Mouse (Mus musculus) CD4-positive helper T cell, adult 2 months (primary cell): ENCODE measurements around the gene Babam2.
"Not testable (repeated sequence)": the region's sequence is repeated elsewhere in the genome, so short reads cannot be mapped to it uniquely, and the experiment has no call there.

Experiments used
- DNase-seq: peaks from one replicate; pipeline ENCODE4 v3.0.0-alpha.2; 2012; ENCODE audit warnings: low read depth, missing footprints, low spot score

Babam2 gene

DNA sequence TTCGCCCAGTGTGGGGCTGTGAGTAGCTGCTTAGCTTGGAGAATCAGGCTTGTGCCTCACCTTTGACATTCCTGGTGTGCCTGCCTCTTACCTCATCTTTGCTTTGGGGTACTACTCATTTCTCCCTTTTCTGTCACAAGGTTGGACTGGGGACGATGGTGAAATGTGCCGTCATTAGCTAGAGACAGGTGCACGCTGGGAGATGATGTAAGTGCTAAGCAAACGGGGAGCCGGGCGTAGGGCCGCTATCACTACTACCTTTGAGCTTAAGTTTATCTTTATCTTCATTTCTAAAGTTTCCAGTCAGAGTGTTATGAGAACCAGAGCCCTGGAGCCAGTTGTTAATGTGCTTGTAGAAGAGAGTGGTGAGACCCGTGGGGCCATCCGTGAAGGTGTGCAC lies 131.3 kb downstream of the Babam2 start:
- no peak for DNase-seq

GRCm38 (mm10) chr5:31829588-31829987 lies 132.1 kb downstream of the Babam2 start:
- DNase-seq: no peak

DNA sequence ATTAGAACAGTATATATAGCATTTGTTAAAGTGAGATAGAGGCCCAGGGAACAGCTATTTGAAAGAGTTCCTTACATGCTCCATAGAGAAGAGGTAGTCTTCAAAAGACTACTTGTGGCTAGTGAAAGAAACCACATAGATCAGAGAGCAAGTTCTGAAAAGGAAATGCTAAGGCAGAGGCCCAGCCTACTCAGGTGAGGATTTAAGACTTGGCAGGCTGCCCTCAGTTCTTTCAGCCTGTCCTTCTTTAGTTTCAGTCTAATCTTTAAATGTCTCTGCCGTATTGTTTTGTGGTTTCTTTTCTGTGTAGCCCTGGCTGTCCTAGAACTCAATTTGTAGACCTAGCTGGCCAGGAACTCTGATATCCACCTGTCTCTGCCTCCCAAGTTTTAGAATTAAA lies 134.1 kb downstream of the Babam2 start:
- DNase-seq: peak; percentile 72

- no peak for DNase-seq
Observed at GRCm38 (mm10) chr5:31835691-31836090, 138.2 kb downstream of the Babam2 start.

- no peak for DNase-seq
Observed at GRCm38 (mm10) chr5:31839973-31840372, 142.5 kb downstream of the Babam2 start.

DNA sequence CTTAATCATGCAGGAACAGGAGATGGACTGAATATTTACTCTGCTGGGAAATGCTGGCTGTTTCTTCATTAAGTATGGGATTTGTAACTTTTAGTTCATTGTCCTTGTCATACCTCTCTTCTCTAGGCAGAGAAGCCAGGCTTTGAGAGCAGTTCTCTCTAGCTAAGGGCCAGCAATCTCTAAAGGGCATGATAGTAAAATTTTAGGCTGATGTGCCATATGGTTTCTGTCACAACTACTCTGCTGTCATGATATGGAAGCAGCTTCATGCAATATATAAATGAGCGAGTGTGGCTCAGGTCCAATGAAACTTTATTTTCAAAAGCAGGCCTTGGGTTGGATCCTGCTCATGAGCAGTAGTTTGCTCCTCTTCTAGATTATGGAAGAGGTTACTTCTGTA lies 142.9 kb downstream of the Babam2 start:
- no peak for DNase-seq

- no peak for DNase-seq
Observed at GRCm38 (mm10) chr5:31844856-31845255, 147.4 kb downstream of the Babam2 start.

GRCm38 (mm10) chr5:31846971-31847370 lies 149.5 kb downstream of the Babam2 start:
- no peak for DNase-seq

DNA sequence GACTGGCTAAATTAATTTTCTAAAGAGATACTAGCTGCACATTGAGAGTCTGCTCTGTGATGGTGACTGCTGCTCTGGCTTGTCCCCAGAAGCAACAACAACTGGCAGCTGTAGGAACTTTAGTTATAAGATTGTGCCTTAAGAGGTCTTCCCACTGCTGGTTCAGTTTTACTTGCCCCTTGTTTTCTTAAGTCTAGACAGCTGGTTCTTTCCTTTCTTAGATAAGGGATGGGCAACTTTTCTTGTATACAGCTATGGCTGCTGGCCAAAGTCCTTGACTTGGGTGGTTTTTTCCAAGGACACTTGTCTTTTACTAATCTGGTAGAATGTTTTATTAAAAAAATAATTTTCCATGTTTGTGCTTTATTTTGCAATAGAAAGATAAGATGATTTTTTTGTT lies 151.5 kb downstream of the Babam2 start:
- no peak for DNase-seq

DNA sequence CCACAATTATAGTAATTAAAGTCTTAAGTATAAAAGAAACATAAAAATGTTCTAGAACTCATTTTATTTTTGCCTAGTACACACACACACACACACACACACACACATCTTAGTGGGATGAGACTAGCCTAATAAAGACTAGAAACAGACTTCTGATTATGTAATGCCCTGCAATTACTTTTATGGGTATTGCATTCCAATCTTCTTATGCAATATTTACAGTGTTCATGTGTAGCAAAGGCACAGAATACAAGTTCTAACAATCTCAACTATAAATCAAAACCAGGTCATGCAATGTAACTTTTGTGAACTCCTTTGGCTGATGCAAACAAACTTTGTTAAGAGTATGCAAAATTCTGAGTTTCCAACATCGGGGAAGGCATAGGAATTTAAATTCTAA lies 155.3 kb downstream of the Babam2 start:
- DNase-seq: no peak

- DNase-seq: no peak
Observed at GRCm38 (mm10) chr5:31853831-31854230, 156.3 kb downstream of the Babam2 start.

DNA sequence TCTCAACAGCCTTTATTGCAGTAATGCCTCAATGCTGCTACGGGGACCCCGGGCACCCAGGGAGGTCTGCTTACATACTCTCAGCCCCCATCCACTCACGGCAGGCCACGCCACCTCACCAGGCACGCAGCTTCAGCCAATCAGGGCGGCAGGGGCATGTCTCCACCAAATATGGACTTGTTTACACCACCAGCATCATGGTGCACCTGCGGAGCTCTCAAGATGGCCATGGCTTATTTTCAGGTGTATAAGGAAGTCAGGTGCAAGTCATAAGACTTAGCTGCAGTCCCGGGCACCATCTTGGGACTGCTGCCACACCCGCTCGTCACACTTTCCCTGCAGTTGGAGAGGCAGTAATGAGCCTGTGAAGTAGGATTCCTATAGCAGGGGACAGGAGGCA lies 161.4 kb downstream of the Babam2 start:
- not testable (repeated sequence) for DNase-seq

DNA sequence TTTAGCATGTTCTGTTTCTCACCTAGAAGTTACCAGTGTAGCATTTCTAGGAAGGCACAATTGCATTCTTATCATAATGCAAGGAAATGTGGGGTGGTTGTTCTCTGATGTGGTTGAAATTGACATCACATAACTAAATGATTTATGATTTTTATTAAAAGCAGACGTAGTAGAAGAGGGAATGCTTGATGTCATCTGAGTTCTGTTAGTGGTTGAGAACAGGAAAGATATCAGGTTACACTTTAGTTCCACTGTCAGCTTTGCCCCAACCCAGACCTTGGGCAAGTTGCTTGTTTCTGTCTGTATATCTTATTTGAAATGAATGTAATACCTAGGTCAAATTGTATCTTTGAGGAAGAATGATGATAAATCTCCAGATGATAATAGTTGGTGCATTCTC lies 162.9 kb downstream of the Babam2 start:
- DNase-seq: peak; percentile 8

DNA sequence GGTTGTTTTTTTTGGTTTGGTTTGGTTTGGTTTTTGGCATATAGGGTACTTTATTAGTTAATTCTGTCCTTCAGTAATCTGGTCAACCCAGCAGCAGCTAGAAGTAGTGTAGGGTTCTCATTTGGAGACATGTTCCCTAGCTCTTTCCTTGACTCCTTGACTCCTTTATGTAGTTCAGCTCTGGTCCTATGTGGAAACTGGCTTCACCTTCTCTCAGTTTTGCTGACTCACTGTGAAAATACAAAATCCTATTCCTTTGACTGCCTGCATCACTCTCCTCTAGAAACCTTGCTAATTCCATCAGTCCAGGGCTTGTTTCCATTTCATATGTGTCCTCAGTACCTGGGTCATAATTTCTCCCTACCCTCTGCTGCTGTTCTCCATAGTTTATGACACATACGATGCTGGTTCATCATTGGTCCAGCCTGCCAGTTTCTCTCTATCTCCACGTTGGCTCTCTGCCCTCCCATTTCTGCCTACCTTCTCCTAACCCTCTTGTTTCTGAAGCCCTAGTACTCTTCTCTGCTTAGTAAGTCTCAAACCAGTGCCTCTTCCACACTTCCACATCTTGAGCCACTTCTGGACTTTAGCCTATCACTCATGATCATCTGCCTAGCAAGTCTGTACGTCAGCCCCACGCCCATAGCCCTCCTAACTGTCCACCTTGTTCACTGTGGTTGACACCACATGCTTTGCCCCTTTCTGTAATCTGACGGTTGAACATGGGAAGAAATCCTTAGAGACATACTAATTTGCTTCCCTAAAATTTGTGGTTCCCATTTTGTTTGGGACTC lies 163.5 kb downstream of the Babam2 start:
- no peak for DNase-seq

- DNase-seq: no peak
Observed at GRCm38 (mm10) chr5:31862753-31863468, 165.4 kb downstream of the Babam2 start.

DNA sequence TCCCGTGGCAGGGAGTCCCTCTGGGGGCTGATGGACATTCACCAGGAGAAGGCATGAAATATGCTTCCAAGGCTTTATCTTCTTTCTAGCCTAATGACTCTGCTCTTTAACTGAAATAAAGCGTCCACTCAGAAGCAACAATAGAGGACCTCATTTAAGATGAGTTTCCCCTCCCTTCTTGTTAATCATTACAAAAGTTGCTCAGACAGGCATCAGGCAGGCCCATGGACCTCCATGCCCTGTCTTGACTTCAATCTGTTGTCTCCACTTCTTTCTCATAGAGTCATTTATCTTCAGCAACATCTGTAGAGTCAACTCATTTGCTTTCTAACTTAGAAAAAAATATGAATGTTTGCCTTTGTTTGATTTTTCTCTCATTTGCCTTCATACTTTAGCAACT lies 166.6 kb downstream of the Babam2 start:
- DNase-seq: no peak

DNA sequence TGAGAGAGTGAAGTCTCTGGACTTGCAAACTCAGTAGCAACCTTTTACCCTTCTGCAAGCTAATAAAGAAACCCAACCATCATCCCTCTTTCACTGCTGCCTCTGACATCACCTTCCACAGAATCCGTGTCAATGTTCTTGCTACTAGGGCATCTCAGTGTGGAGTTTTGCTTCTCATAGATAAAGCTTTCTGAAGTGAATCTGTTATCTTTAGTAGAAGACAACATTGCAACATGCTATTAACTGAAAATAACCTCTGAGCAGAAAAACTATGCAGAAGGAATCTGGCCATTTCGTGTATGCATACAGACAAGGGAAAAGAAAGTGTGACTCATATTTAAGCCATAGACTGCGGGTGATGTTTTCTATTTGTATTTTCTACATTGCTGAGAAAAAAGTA lies 168.6 kb downstream of the Babam2 start:
- no peak for DNase-seq

GRCm38 (mm10) chr5:31870856-31871520 lies 173.5 kb downstream of the Babam2 start:
- DNase-seq: no peak

DNA sequence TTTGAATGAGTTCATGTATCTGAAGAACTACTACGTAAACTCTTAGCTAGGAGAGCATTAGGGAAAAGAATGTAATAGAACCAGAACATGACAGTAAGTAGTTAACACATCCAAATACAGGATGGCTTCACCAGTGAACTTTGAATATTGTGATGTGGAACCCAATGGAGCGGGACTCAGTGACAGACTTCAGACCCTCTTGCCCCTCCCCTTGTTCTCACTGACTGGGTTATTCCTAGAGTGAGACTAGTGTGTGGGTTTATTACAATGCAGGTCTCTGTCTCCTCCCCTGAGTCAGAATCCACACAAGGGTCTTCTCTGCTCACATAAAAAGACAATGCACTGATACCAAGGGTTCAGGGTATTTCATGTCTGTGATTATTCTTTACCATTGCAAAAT lies 175.8 kb downstream of the Babam2 start:
- DNase-seq: no peak

GRCm38 (mm10) chr5:31874543-31874942 lies 177.1 kb downstream of the Babam2 start:
- DNase-seq: no peak

GRCm38 (mm10) chr5:31875443-31875842 lies 178.0 kb downstream of the Babam2 start:
- no peak for DNase-seq

DNA sequence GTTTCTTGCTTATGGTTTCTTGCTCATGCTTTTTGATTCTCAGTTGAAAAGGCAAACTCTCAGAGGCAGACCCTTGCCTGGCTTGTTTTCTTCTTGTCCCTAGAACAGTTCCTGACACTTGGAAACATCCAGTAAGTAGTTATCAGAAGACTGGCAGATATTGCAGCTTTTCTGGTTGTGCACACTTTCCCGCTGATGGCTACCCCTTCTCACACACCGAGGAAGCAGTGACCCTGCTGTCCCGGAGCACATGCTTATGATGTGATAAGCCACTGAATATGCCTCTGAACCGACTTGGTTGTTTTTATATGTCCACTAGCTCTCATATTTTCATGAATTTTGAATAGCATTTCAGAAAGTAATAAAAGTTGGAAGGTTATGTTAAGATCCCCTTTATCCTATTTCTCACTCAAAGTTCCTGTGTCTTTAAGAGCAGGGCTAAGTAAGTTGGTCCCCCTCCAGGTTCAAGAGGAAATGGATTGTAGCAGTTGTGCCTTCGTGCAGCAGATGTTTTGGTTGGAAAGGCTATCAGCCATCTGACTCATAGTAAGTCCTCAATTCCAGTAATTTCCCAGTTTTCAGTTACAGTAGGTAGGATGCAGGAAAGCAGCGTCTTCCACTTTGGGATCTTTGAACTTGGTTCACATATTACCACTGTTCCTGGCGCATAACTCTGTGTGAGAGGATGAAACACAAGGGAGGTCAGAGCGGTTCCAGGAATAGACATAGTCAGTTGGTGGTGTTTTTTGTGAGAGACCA lies 178.9 kb downstream of the Babam2 start:
- no peak for DNase-seq
